Mouse (Mus musculus): ENCODE measurements around the gene Nfia.

The Nfia gene

GRCm38 (mm10) chr4:98126003-98126677, 353.6 kb downstream of the Nfia start:
- DNase-seq (ENCODE audit: low spot score in 2 of 2): no peak

DNA sequence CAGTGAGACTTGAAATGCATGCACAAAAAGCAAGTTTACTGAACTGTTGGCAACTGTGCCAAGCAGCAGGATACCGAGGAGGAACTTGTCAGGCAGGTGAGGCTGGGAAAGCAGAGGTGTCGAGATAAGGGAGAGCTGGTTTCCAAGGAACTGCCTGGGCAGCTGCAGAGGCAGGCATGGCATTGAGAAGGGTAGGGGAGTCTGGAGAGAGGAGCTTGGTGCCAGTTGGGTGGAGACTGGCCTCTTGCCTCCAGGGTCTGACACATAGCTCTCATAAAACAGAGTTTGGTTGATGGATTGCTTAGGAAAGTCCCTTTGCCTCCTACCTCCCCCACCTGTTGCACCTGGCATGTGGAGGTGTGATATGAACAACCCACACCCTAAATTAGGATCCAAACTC, 358.3 kb downstream of the Nfia start:
- DNase-seq (ENCODE audit: low spot score in 2 of 2): no peak

DNA sequence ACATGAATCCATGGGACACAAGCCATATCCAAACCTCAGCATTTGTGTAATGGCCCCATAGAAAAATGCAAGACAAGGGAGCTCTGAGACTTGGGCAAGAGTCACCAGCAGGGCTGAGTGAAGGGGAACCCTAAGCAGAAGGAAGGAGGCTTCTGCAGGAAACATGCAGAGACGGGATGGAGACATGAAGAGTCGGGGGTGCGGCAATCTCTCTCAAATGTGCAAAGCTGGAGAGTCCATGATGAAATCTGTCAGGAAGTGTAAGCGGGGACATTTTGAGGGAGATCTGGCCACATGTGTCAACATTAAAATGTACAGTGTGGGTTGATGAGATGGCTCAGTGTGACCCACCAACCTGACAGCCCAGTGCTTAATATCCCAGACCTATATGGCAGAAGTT, 361.5 kb downstream of the Nfia start:
- no peak for DNase-seq (ENCODE audit: low spot score in 2 of 2)

DNA sequence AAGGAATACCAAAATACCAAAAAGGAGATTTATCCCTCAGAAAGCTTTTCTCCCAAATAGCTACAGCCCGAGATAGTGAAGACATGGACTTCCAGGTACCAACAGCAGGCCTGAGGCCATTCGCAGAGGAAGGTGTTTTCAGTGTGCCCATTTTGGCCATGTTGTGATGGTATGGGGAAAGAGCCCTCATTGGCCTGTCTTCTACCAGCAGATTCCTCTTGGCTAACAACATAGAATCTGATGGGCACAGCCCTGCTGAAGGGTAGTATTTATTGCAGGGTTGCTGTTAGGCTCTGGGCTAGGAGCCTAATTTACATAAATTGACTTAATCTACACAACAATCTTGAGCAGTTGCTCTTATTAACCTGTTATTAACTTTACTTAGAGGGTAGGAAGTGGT, 363.5 kb downstream of the Nfia start:
- DNase-seq (ENCODE audit: low spot score in 2 of 2): no peak

DNA sequence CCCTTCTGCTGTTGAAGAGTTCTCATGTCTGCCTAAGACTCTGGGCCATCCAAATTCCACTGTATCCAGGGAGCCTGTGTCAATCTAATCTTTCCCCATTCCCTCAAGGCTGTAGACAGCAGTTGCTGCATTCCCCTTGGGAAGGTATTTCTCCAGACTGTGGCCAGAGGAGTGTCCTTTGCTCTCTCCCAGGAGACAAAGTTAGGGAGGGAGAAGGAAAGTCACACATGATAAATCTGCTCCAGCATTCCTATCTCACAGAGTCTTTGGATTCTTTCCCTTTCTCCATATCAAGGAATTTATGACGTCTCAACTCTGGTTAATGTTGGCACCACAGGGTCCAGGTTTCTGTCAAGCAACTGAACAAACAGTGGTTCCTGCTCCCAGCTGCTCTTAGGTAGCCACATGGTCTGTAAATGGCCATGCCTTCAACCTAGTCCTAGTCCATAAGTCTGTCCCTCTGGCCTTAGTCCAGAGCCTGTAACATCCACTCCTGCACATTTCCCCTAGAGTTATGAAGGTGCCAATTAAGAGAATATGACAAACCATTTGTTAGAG, 370.4 kb downstream of the Nfia start:
- DNase-seq (ENCODE audit: low spot score in 2 of 2): no peak

GRCm38 (mm10) chr4:98150576-98150975, 378.0 kb downstream of the Nfia start:
- no peak for DNase-seq (ENCODE audit: low spot score in 2 of 2)

- no peak for DNase-seq (ENCODE audit: low spot score in 2 of 2)
Measured at GRCm38 (mm10) chr4:98157921-98158320, 385.4 kb downstream of the Nfia start.

GRCm38 (mm10) chr4:98166379-98166778, 393.8 kb downstream of the Nfia start:
- DNase-seq (ENCODE audit: low spot score in 2 of 2): no peak
